Mouse (Mus musculus) thymus, adult 2 months (tissue): ENCODE results near the gene G3bp1.

Source experiments
- CTCF ChIP-seq: fragments of 200-500 bp; IDR thresholded peaks from 2 replicates; pipeline ENCODE4 v1.5.1; 2012; ENCODE audit warnings: mild to moderate bottlenecking, control low read depth, low read length, moderate library complexity, borderline replicate concordance; ENCODE audit not compliant: control insufficient read depth, poor library complexity, insufficient read depth; ENCODE audit errors: extremely low read depth
- POLR2A ChIP-seq: fragments of 200-500 bp; IDR thresholded peaks from 2 replicates; pipeline ENCODE4 v1.6.1; 2012; ENCODE audit warnings: mild to moderate bottlenecking, low read length, control low read depth, moderate library complexity; ENCODE audit not compliant: control insufficient read depth, poor library complexity, insufficient read depth; ENCODE audit errors: extremely low read depth

DNA sequence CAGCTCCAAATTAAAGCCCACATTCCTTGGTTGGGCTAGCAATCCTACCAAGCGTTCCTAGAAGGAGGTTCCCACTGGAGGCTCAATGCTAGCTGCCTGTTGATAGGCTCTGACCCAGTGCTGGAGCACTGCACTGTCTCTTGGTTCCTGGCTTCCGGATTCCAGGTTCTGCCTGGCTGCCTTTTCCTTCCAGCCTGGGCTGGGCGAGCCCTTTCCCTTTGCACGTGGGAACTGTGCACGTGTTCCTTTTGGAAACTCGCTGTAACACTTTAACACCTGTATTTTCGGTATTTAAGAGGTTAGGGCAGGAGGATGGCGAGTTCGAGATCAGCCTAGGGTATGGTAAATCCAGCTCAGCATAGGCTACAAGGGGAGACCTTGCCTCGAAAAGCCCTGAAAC, 1.5 kb upstream of the G3bp1 start:
- TF ChIP-seq CTCF (no peak), POLR2A (no peak)
